Mouse (Mus musculus) embryonic facial prominence, embryonic 15.5 days (tissue): Measurements from ENCODE around the gene Dchs2. TPM values are rescaled to one million over a fixed set of nuclear protein-coding genes. Genes with fewer than 3 reads are reported as not detected.

Experiments used
- ATAC-seq: fragments of 200-750 bp; cut with Nextera tagmentation; 2 replicates; pipeline ENCODE4 v1.8.0; 2017; ENCODE audit warnings: low read depth, moderate TSS enrichment; ENCODE audit not compliant: insufficient number of reproducible peaks, low FRiP score, low TSS enrichment
- H3K27ac ChIP-seq: fragments of 300-500 bp; sonication (generic); replicated peaks from 2 replicates; pipeline ENCODE4 v1.5.1; 2015; ENCODE audit warnings: mild to moderate bottlenecking, inconsistent platforms
- H3K27me3 ChIP-seq: fragments of 300-500 bp; sonication (generic); 2 replicates; pipeline ENCODE4 v1.6.1; 2015; ENCODE audit warnings: inconsistent platforms
- H3K36me3 ChIP-seq: fragments of 300-500 bp; sonication (generic); 2 replicates; pipeline ENCODE4 v1.6.1; 2015; ENCODE audit warnings: mild to moderate bottlenecking, inconsistent platforms
- H3K4me1 ChIP-seq: fragments of 300-500 bp; sonication (generic); 2 replicates; pipeline ENCODE4 v1.6.1; 2015; ENCODE audit warnings: inconsistent platforms
- H3K4me2 ChIP-seq: fragments of 300-500 bp; sonication (generic); replicated peaks from 2 replicates; pipeline ENCODE4 v1.6.1; 2015; ENCODE audit warnings: mild to moderate bottlenecking, inconsistent platforms
- H3K4me3 ChIP-seq: fragments of 300-500 bp; sonication (generic); replicated peaks from 2 replicates; pipeline ENCODE4 v1.5.1; 2015; ENCODE audit warnings: mild to moderate bottlenecking, inconsistent platforms
- H3K9ac ChIP-seq: fragments of 300-500 bp; sonication (generic); 2 replicates; pipeline ENCODE4 v1.6.1; 2015; ENCODE audit warnings: inconsistent platforms
- H3K9me3 ChIP-seq: fragments of 300-500 bp; sonication (generic); replicated peaks from 2 replicates; pipeline ENCODE4 v1.6.1; 2016; ENCODE audit warnings: inconsistent platforms
- WGBS: fragments of 180-500 bp; shearing (Covaris S2); methylation state at CpG from one replicate; pipeline ENCODE4 v1.1.7; 2015; 5-methylcytosine and 5-hydroxymethylcytosine counted together
- polyA plus RNA-seq: library from polyadenylated mRNA; unstranded; fragments of >200 nt; fragmentation: Nextera tagmentation; extraction: Ambion mirVana; gene quantifications from 2 replicates; pipeline ENCODE4 v1.2.1, GENCODE M21; 2015

The Dchs2 gene
- polyA plus RNA-seq, 1 experiment from 2014 or later = 1.1 TPM

DNA sequence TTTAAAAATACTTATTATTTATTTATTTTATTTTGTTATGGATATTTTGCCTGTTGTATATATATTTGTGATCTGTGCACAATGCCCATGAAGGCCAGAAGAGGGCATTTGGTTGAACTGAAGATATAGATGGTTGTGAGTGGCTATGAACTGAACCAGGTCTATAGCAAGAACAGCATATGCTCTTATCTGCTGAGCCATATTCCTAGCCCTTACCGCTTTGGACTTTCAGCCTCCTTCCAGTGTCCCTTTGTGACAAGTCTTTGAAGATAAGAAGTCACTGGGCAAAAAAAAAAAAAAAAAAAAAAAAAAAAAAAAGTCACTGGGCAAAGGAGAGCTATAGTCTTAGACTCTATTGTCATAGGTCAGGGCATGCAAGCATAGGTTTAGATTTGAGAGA, 163.2 kb downstream of the Dchs2 start:
- Histone ChIP-seq H3K4me1 (0 out of 2 replicates have a peak, but pooled peaks cover 4% of the 10 kb centered on the region), H3K27me3 (no peaks in the 10 kb centered on the region), H3K4me3 (no peak overlapping the region), H3K27ac (no peak overlapping the region), H3K9ac (no peak overlapping the region), H3K4me2 (no peak overlapping the region), H3K9me3 (no peaks in the 10 kb centered on the region), H3K36me3 (no peaks in the 10 kb centered on the region)
- ATAC-seq = no peak
- WGBS = 91% methylated on average over 1 of the region's 1 CpGs

DNA sequence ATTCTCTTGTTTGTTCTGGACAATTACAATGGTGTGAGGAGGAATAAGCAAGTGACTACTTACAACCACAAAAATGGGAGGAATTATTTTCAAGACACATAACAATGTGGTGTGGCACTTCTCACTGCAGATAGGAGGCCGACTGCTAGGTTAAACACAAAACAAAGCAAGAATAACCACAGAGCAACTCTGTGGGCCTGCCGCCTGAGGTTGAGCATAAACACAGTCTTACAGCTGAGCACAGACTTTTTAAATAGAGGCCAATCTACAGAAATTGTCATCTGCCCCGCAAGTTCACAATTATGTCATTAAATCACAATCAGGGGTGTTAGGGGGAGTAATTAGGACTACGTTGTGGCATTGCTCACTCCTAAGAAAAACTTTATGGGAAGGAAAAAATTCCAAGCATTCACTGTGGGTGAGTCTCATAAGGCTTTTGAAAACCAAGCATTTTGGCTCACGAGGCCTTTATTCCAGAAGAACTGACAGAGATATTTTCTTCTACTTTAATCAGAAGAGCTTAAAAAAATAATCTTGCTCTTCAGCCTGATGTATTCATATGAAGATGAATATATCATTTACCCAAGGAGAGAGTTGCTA, 172.1 kb downstream of the Dchs2 start:
- no peaks in the 10 kb centered on the region for H3K36me3 ChIP-seq
- no peak overlapping the region for H3K9ac ChIP-seq
- WGBS = 29% methylated on average over 5 of the region's 5 CpGs
- no peak for ATAC-seq
- peak overlapping the region; percentile 63 for H3K27ac ChIP-seq
- 0 out of 2 replicates have a peak, but pooled peaks cover 6% of the 10 kb centered on the region for H3K4me1 ChIP-seq
- no peak overlapping the region for H3K4me3 ChIP-seq
- no peaks in the 10 kb centered on the region for H3K27me3 ChIP-seq
- H3K9me3 ChIP-seq = no peaks in the 10 kb centered on the region
- H3K4me2 ChIP-seq = no peak overlapping the region

DNA sequence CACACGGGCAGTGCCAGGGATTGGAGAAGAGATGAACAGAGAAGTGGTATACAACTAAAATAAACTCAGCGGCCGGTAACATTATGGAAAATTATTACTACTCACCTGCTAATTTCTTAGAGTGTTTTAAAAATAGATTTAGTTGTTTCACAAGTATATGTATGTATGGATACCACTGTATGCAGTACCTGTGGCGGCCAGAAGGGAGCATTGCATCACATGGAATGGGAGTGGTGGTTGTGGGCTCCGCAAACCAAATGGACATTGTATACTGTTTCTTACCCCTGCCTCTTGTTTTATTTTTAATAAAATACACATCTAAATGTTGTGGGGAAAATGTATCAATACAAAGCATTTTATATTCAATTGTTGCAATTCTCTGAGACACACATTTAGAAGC, 176.1 kb downstream of the Dchs2 start:
- Histone ChIP-seq H3K27ac (no peak overlapping the region), H3K36me3 (no peaks in the 10 kb centered on the region), H3K27me3 (no peaks in the 10 kb centered on the region), H3K9me3 (no peaks in the 10 kb centered on the region), H3K4me3 (no peak overlapping the region), H3K9ac (no peak overlapping the region), H3K4me1 (0 out of 2 replicates have a peak, but pooled peaks cover 6% of the 10 kb centered on the region), H3K4me2 (no peak overlapping the region)
- WGBS = 71% methylated on average over 5 of the region's 5 CpGs
- no peak for ATAC-seq

DNA sequence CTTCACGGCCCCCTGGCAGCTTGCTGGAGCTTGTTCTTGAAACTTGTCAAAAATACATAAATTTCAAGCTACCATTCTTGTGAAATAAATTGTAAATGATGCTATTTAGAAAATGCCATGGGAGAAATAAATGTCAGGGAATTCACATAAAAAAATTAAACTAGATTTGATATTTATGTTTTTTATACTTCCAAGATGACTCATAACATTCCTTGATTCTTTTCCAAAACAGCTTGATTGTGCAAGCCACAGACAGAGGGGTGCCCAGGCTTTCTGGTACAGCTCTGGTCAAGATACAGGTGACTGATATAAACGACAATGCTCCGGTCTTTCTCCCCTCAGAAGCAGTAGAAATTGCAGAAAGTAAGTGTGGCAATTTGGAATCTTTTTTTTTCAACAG, 218.2 kb downstream of the Dchs2 start:
- H3K4me2 ChIP-seq = no peak overlapping the region
- H3K4me3 ChIP-seq = no peak overlapping the region
- no peaks in the 10 kb centered on the region for H3K4me1 ChIP-seq
- no peak for ATAC-seq
- 68% methylated on average over 3 of the region's 3 CpGs for WGBS
- H3K36me3 ChIP-seq = no peaks in the 10 kb centered on the region
- no peaks in the 10 kb centered on the region for H3K27me3 ChIP-seq
- no peaks in the 10 kb centered on the region for H3K9me3 ChIP-seq
- no peak overlapping the region for H3K9ac ChIP-seq
- H3K27ac ChIP-seq = no peak overlapping the region

DNA sequence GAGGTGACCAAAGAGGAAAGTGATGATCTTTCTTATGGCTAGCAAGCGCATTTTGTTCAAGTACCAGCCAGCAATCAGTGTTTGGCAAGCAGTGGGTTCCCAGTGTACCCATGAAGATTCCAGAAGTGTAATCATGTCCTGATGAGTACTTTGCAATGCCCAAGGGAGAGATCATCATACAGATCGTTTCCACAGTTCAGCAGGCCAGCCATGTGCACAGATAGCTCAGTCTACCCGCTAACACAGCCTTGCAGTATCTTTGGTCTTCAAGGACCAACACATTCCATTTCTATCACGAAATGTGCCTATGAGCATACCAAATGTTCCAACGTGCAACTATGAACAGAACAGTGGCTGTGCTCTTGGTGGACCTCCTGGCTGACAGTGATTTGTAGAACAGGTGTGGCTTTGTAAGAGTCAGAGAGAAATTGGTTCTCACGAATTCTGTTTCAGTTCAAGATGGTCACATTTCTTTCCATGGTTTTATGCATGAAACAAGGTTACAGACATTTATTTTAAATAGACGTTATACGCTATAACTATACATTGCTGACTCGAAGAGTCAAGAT, 240.8 kb downstream of the Dchs2 start:
- H3K4me2 ChIP-seq = no peak overlapping the region
- H3K9me3 ChIP-seq = no peaks in the 10 kb centered on the region
- WGBS = 79% methylated on average over 9 of the region's 9 CpGs
- ATAC-seq = no peak
- H3K27ac ChIP-seq = no peak overlapping the region
- H3K27me3 ChIP-seq = no peaks in the 10 kb centered on the region; the same call in 1 of the 2 replicates
- no peaks in the 10 kb centered on the region for H3K4me1 ChIP-seq
- H3K4me3 ChIP-seq = no peak overlapping the region
- H3K36me3 ChIP-seq = no peaks in the 10 kb centered on the region
- no peak overlapping the region for H3K9ac ChIP-seq

DNA sequence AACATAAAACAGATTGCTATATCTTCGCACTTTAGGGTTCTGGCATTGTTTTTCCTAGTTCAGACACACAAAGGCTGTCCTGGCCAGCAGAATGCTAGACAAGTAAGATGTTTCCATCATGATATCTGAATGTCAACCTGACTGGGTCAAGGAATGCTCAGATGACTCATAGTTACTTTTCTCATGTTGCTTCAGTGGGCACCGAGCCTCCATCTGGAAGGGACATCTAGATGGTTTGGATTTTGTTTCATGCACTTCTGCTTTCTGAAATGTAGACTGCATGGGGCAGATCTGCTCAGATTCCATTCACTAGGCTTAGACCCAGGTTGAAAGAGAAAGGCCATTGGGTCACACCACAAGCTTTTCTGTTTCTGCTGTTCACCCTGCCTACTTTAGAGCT, 242.1 kb downstream of the Dchs2 start:
- Histone ChIP-seq H3K36me3 (no peaks in the 10 kb centered on the region), H3K4me3 (no peak overlapping the region), H3K27me3 (no peaks in the 10 kb centered on the region; the same call in 1 of the 2 replicates), H3K4me2 (no peak overlapping the region), H3K9me3 (no peaks in the 10 kb centered on the region), H3K9ac (no peak overlapping the region), H3K27ac (no peak overlapping the region), H3K4me1 (no peaks in the 10 kb centered on the region)
- WGBS = 86% methylated on average over 2 of the region's 2 CpGs
- no peak for ATAC-seq

DNA sequence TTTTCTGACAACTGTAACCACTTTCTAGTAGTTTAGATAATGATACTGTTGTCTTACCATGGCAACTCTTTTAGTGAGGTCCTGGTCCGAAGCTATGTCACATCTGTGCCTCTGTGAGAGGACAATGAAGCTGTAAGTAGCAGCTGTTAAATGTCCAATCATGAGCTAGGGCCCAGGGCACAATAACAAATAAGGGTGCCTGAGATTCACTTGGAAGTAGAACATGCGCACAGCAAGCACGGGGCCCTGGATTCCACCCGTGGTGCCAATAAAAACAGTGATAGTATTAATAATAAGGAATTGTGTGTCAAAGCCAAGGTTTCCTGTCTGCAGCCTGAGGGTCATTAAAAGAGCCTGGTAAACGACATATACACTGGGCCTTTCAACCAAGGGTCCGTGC, 246.6 kb downstream of the Dchs2 start:
- 75% methylated on average over 6 of the region's 6 CpGs for WGBS
- H3K36me3 ChIP-seq = no peaks in the 10 kb centered on the region
- H3K9ac ChIP-seq = no peak overlapping the region

DNA sequence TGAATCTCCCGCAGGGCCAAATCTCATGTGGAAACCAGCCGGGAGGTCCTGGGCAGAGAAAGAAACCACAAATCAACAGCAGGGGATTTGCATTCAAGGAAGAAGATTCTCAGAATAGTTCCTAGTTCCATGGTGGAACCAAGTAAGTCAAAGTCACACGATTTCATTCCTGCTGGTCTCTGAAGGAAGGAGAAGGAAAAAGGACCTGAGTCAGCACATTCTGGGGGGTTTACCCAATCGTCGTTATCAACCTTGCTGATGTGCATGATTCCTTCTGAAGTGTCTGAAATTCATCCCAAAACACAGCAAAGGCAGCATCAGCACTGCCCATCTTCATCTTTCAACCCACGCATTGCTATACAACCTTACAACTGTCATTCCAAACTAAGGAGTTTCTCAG, 249.1 kb downstream of the Dchs2 start:
- Histone ChIP-seq H3K27me3 (no peaks in the 10 kb centered on the region), H3K4me2 (no peak overlapping the region), H3K9me3 (no peaks in the 10 kb centered on the region), H3K4me1 (no peaks in the 10 kb centered on the region), H3K4me3 (no peak overlapping the region), H3K27ac (no peak overlapping the region), H3K36me3 (no peaks in the 10 kb centered on the region), H3K9ac (no peak overlapping the region)
- ATAC-seq = no peak
- WGBS = 74% methylated on average over 6 of the region's 6 CpGs

More for the DNA sequence above, 246.6 kb downstream of the Dchs2 start:
- Histone ChIP-seq H3K27ac (no peak overlapping the region), H3K4me2 (no peak overlapping the region), H3K4me1 (no peaks in the 10 kb centered on the region), H3K27me3 (no peaks in the 10 kb centered on the region), H3K4me3 (no peak overlapping the region), H3K9me3 (no peaks in the 10 kb centered on the region)
- ATAC-seq = no peak

Other genes with a start within 250 kb of the Dchs2 start
- 0.68 TPM in 2 replicates for gene Lrat, start 224.0 kb upstream of the Dchs2 start, polyA plus RNA-seq
- gene Fgg, start 120.2 kb upstream of the Dchs2 start, polyA plus RNA-seq = not detected in 2 replicates
- 0.08 TPM in 1 of 2 replicates, not detected in the other for gene Fga, start 101.9 kb upstream of the Dchs2 start, polyA plus RNA-seq
- 0.05 TPM in 1 of 2 replicates, not detected in the other for gene Fgb, start 78.1 kb upstream of the Dchs2 start, polyA plus RNA-seq
- 91.1 and 94.3 TPM in 2 replicates for gene Plrg1, start 72.4 kb upstream of the Dchs2 start, polyA plus RNA-seq